Mouse (Mus musculus): ENCODE data around the gene St3gal3.

GRCm38 (mm10) chr4:118054615-118055014, 80.1 kb downstream of the St3gal3 start:
- TF ChIP-seq CTCF (IDR thresholded peaks at IDR 0.05; ENCODE audit: control insufficient read depth, insufficient read depth, low read length): no peak
- TF ChIP-seq POLR2A (IDR thresholded peaks at IDR 0.05; ENCODE audit: borderline replicate concordance, control insufficient read depth, low read depth, low read length): no peak

Measured in bone marrow, adult 2 months (tissue).